Mouse (Mus musculus) liver, embryonic 14.5 days (tissue): ENCODE measurements at regions not wholly inside any gene's neighbourhood (a gene's known extent, or its start where the extent isn't known, plus 50 kb on each side); places are given as distances from the start of the nearest gene placed in this dataset.

Experiments used
- ATAC-seq: fragments of 200-750 bp; cut with Nextera tagmentation; 2 replicates; pipeline ENCODE4 v1.8.0; 2017; ENCODE audit warnings: moderate number of reproducible peaks, mild to moderate bottlenecking, moderate library complexity; ENCODE audit not compliant: insufficient read depth
- DNase-seq, 3 experiments: peaks; one replicate each; pipeline ENCODE4 v3.0.0-alpha.2; 2012 to 2013; ENCODE audit warnings: low read depth in 3 of 3, low spot score in 3 of 3
- H3K27ac ChIP-seq: fragments of 300-500 bp; sonication (generic); 2 replicates; pipeline ENCODE4 v1.5.1; 2014; ENCODE audit warnings: moderate library complexity, mild to moderate bottlenecking, control low read depth, inconsistent platforms
- H3K27me3 ChIP-seq: fragments of 300-500 bp; sonication (generic); 2 replicates; pipeline ENCODE4 v1.6.1; 2014; ENCODE audit warnings: mild to moderate bottlenecking, low read length, moderate library complexity; ENCODE audit not compliant: control insufficient read depth, insufficient read depth
- H3K36me3 ChIP-seq: fragments of 300-500 bp; sonication (generic); replicated peaks from 2 replicates; pipeline ENCODE4 v1.6.1; 2014; ENCODE audit warnings: low read depth; ENCODE audit not compliant: control insufficient read depth, insufficient read depth
- H3K4me1 ChIP-seq, 2 experiments: fragments of 200-500 bp in 1 of 2; fragments of 300-500 bp in 1 of 2; sonication (generic) in 1 of 2; replicated peaks; 2 replicates each; pipeline ENCODE4 v1.6.1; 2012 to 2014; ENCODE audit warnings: antibody characterized with exemption in 1 of 2, inconsistent platforms in 1 of 2, low read length in 1 of 2; ENCODE audit not compliant: control insufficient read depth in 2 of 2, insufficient read depth in 2 of 2
- H3K4me2 ChIP-seq: fragments of 300-500 bp; sonication (generic); 2 replicates; pipeline ENCODE4 v1.6.1; 2014; ENCODE audit warnings: low read depth, mild to moderate bottlenecking, control low read depth, moderate library complexity
- H3K4me3 ChIP-seq, 2 experiments: fragments of 200-500 bp in 1 of 2; fragments of 300-500 bp in 1 of 2; sonication (generic) in 1 of 2; 2 replicates each; pipeline ENCODE4 v1.5.1; 2012 to 2014; ENCODE audit warnings: low read depth in 2 of 2, low read length in 2 of 2, mild to moderate bottlenecking in 2 of 2, control low read depth in 1 of 2, inconsistent platforms in 1 of 2, moderate library complexity in 1 of 2; ENCODE audit not compliant: insufficient read depth in 1 of 2
- H3K9ac ChIP-seq: fragments of 300-500 bp; sonication (generic); replicated peaks from 2 replicates; pipeline ENCODE4 v1.6.1; 2014; ENCODE audit warnings: mild to moderate bottlenecking, control low read depth, moderate library complexity
- H3K9me3 ChIP-seq: fragments of 300-500 bp; sonication (generic); 2 replicates; pipeline ENCODE4 v1.6.1; 2016; ENCODE audit warnings: low read length, mixed read lengths; ENCODE audit not compliant: control insufficient read depth
- CTCF ChIP-seq: IDR thresholded peaks from 2 replicates; pipeline ENCODE4 v1.5.1; 2016; ENCODE audit warnings: antibody characterized with exemption, low read depth, control low read depth
- EP300 ChIP-seq: IDR thresholded peaks from 2 replicates; pipeline ENCODE4 v1.6.1; 2016; ENCODE audit warnings: antibody characterized with exemption, low read depth
- WGBS: fragments of 180-500 bp; shearing (Covaris S2); extraction: QIAGEN DNeasy Blood & Tissue Kit; methylation state at CpG from one replicate; pipeline ENCODE4 v1.1.7; 2014; ENCODE audit not compliant: insufficient replicate concordance; 5-methylcytosine and 5-hydroxymethylcytosine counted together

GRCm38 (mm10) chr13:38878718-38879669 is 81.7 kb downstream of the Slc35b3 start:
- no peak overlapping the region for H3K27ac ChIP-seq
- no peak overlapping the region for H3K4me2 ChIP-seq
- no peaks in the 10 kb centered on the region for H3K27me3 ChIP-seq
- no peak for TF ChIP-seq CTCF
- TF ChIP-seq EP300 = no peak
- H3K9me3 ChIP-seq = no peaks in the 10 kb centered on the region
- DNase-seq (no peak), ATAC-seq (no peak)
- no peak overlapping the region for H3K9ac ChIP-seq
- no peaks in the 10 kb centered on the region for H3K4me1 ChIP-seq
- 60% methylated on average over 7 of the region's 7 CpGs for WGBS
- H3K36me3 ChIP-seq = no peaks in the 10 kb centered on the region
- no peak overlapping the region for H3K4me3 ChIP-seq

DNA sequence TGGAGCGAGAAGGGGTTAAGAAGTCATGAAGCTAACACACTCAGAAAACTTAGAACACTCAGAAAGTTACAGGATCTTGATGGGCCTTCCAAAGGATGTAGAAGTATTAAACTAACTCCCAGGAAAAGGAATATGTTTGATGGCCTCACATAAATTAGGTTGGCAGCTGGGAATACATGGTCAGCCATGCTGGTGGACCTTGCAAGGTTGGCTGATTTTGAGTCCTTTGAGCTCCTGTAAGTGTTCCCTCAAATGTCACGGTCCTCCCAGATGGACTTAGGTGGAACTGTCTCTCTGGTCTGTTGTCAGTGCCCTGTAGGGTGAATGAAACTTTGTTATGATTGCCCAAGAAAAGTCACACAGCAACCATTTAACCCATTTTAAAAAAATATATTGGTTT is 84.8 kb downstream of the Slc35b3 start:
- Histone ChIP-seq H3K36me3 (no peaks in the 10 kb centered on the region), H3K4me3 (no peak overlapping the region), H3K9ac (no peak overlapping the region), H3K27ac (no peak overlapping the region), H3K4me1 (no peaks in the 10 kb centered on the region), H3K9me3 (no peaks in the 10 kb centered on the region), H3K4me2 (no peak overlapping the region), H3K27me3 (no peaks in the 10 kb centered on the region)
- no peak for TF ChIP-seq CTCF
- no peak for TF ChIP-seq EP300
- WGBS = 53% methylated on average over 2 of the region's 2 CpGs
- DNase-seq (no peak), ATAC-seq (no peak)

DNA sequence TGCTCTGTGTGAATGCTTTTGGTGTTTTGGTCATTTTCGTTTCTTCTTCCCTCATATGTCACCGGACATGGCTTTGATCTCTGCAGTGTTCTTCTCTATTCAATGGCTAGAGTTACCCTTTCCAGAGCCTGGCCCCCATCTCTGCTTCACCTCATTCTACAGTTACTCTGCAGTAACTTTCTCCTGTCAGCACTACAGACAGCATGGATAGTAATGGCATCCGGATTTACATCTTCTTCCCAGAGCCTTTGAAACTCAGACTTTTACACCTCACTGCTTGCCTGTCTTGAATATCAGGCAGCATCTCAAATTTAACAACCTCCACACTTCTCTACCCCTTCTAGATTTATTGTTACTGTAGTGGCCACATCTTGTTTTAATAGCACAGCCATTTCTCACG is 96.7 kb downstream of the Slc35b3 start:
- no peak overlapping the region for H3K27ac ChIP-seq
- no peak overlapping the region for H3K4me2 ChIP-seq
- no peak overlapping the region for H3K4me3 ChIP-seq
- DNase-seq = no peak
- WGBS = 61% methylated on average over 4 of the region's 4 CpGs
- H3K27me3 ChIP-seq = no peaks in the 10 kb centered on the region
- no peaks in the 10 kb centered on the region for H3K36me3 ChIP-seq
- no peak for ATAC-seq
- no peak for TF ChIP-seq EP300
- H3K4me1 ChIP-seq = no peaks in the 10 kb centered on the region
- H3K9me3 ChIP-seq = no peaks in the 10 kb centered on the region
- H3K9ac ChIP-seq = no peak overlapping the region

- Histone ChIP-seq H3K27ac (no peak overlapping the region), H3K9me3 (no peaks in the 10 kb centered on the region), H3K4me3 (no peak overlapping the region), H3K27me3 (no peaks in the 10 kb centered on the region), H3K9ac (no peak overlapping the region), H3K4me2 (no peak overlapping the region), H3K4me1 (no peaks in the 10 kb centered on the region), H3K36me3 (no peaks in the 10 kb centered on the region)
- ATAC-seq = no peak
- DNase-seq = no peak
- 27% methylated on average over 3 of the region's 3 CpGs for WGBS
- TF ChIP-seq CTCF (no peak), EP300 (no peak)
Observed at GRCm38 (mm10) chr13:38855742-38856141, 104.9 kb downstream of the Slc35b3 start.

DNA sequence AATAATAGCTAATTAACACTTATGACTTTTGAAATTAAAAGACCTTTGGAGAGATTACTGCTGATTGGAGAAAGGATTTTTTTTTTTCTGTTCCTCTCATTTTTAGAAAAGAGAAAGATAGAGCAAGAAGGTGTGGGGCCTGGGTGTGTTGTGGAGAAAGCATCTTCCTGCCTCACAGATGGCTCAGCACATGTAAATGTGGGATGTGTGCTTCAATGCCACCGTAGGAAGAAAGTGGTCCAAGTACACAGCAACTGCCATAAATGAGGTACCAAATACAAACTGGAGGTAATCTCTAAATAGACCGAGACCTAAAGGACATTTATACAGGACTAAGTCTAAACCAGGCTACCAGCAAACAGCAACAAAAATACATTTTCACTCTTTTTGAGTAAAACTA is 105.7 kb downstream of the Slc35b3 start:
- no peaks in the 10 kb centered on the region for H3K27me3 ChIP-seq
- 48% methylated on average over 2 of the region's 2 CpGs for WGBS
- DNase-seq = no peak

More for the DNA sequence above, 105.7 kb downstream of the Slc35b3 start:
- no peaks in the 10 kb centered on the region for H3K4me1 ChIP-seq
- H3K36me3 ChIP-seq = no peaks in the 10 kb centered on the region
- no peak overlapping the region for H3K27ac ChIP-seq
- no peak overlapping the region for H3K4me2 ChIP-seq
- no peaks in the 10 kb centered on the region for H3K9me3 ChIP-seq
- TF ChIP-seq CTCF (no peak), EP300 (no peak)
- H3K4me3 ChIP-seq = no peak overlapping the region
- no peak overlapping the region for H3K9ac ChIP-seq
- no peak for ATAC-seq
